Mouse (Mus musculus) limb, embryonic 11.5 days (tissue): Measurements from ENCODE around the gene Lrrc4c. TPM values are rescaled to one million over a fixed set of nuclear protein-coding genes. Genes with fewer than 3 reads are reported as not detected.
A peak's percentile ranks its signal among the peaks of the same experiment; 100 is the strongest.

Experiments
- ATAC-seq: fragments of 200-750 bp; cut with Nextera tagmentation; 2 replicates; pipeline ENCODE4 v1.8.0; 2017; ENCODE audit warnings: low read depth; ENCODE audit not compliant: insufficient number of reproducible peaks, low FRiP score, low TSS enrichment
- DNase-seq: peaks from one replicate; pipeline ENCODE4 v3.0.0-alpha.2; 2015; ENCODE audit warnings: low spot score
- H3K27ac ChIP-seq: fragments of 300-500 bp; sonication (generic); replicated peaks from 2 replicates; pipeline ENCODE4 v1.5.1; 2014; ENCODE audit warnings: low read depth, mild to moderate bottlenecking, low read length
- H3K27me3 ChIP-seq: fragments of 300-500 bp; sonication (generic); 2 replicates; pipeline ENCODE4 v1.6.1; 2014; ENCODE audit warnings: mild to moderate bottlenecking, low read length, mixed read lengths; ENCODE audit not compliant: control insufficient read depth, insufficient read depth
- H3K36me3 ChIP-seq: fragments of 300-500 bp; sonication (generic); 2 replicates; pipeline ENCODE4 v1.6.1; 2014; ENCODE audit warnings: mild to moderate bottlenecking, low read length, moderate library complexity, mixed read lengths; ENCODE audit not compliant: control insufficient read depth, insufficient read depth
- H3K4me1 ChIP-seq: fragments of 300-500 bp; sonication (generic); 2 replicates; pipeline ENCODE4 v1.6.1; 2014; ENCODE audit warnings: low read length, mixed read lengths; ENCODE audit not compliant: control insufficient read depth, insufficient read depth
- H3K4me2 ChIP-seq: fragments of 300-500 bp; sonication (generic); 2 replicates; pipeline ENCODE4 v1.6.1; 2014; ENCODE audit warnings: low read depth, mild to moderate bottlenecking, moderate library complexity; ENCODE audit not compliant: severe bottlenecking
- H3K4me3 ChIP-seq: fragments of 300-500 bp; sonication (generic); 2 replicates; pipeline ENCODE4 v1.5.1; 2014; ENCODE audit warnings: low read depth, low read length
- H3K9ac ChIP-seq: fragments of 300-500 bp; sonication (generic); 2 replicates; pipeline ENCODE4 v1.6.1; 2014; ENCODE audit warnings: mild to moderate bottlenecking, low read length
- H3K9me3 ChIP-seq: fragments of 300-500 bp; sonication (generic); 2 replicates; pipeline ENCODE4 v1.6.1; 2016; ENCODE audit warnings: low read length; ENCODE audit not compliant: control insufficient read depth
- WGBS: fragments of 180-500 bp; shearing (Covaris S2); extraction: QIAGEN DNeasy Blood & Tissue Kit; methylation state at CpG from one replicate; pipeline ENCODE4 v1.1.7; 2014; 5-methylcytosine and 5-hydroxymethylcytosine counted together
- polyA plus RNA-seq: library from polyadenylated mRNA; unstranded; fragments of >200 nt; fragmentation: Nextera tagmentation; extraction: Ambion mirVana; gene quantifications from 2 replicates; pipeline ENCODE4 v1.2.1, GENCODE M21; 2014

Lrrc4c gene
- 0.13 and 0.16 TPM in 2 replicates for polyA plus RNA-seq

DNA sequence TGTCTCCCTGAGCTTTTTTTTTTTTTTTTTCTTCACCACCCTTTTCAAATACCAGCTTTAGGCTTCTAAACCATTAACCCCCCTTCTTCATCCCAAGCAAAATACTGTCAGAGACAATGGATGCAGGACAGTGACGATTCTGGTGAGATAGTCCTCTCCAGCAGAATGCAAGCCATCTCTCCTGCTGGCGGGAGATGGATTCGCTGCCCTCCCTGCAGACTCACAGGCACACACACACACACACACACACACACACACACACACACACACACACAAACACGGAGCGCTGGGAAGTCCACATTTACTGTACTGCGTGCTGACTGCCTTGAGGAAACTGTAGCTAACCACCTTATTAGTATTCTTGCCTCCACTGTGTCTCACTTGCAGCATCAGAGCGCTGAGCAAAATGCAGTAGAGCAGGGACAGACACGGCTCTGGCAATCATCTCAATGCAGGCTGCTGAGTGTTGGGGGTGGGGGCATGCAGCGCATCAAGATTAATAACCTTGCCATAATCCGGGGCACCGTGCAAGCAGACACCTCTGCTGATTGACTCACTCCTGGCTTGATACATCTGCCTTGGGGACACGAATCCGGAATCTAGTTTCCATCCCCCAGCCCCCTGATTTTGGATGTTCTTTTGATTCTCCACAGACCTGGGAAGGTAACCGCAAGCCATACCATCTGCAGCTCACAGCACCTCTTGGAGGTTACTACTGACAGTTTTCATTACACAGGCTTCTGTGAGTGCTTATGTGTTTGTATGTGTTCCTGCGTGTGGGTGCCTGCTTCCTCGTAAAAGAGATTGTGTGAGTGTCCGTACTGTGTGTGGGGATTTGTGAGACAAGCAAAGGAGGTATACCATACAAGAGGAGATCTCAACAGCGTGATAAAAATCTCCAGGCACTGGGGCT, at the start of gene Lrrc4c:
Gene Lrrc4c (plus strand): TSS at position 783 of the 913 bp plus-strand sequence.
- Histone ChIP-seq H3K9me3 (no peaks in the 10 kb centered on the region), H3K36me3 (no peaks in the 10 kb centered on the region), H3K4me2 (peak within 1 kb of the TSS; percentile 42), H3K4me3 (0 out of 2 replicates have a peak within 1 kb of the TSS, but pooled peaks have one; percentile 6), H3K4me1 (no peaks in the 10 kb centered on the region), H3K9ac (no peak within 1 kb of the TSS), H3K27ac (no peak within 1 kb of the TSS), H3K27me3 (no peaks in the 10 kb centered on the region)
- 0 out of 2 replicates have a peak, but pooled peaks have one; percentile 39 for ATAC-seq
- WGBS: 9% methylated on average over 18 of the region's 18 CpGs
- peak; percentile 26 for DNase-seq

DNA sequence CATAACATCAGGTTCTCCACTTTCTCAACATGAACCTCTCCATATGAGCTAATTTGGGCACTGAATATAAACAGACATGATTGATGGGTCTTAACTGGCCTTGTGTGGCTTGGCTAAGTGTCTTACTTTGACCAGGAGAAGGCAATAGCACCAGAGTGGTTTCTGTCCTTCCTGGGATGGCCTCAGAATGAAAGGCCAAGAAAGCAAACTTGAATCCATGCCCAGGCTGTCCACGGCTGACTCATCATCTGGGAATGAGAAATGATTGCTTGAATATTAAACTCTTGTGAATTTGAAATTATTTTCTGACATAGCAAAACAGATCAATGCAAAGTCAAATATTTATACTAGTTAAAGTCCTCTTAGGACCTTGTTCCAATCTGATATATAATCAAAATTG, 42.9 kb upstream of the Lrrc4c start:
- H3K9me3 ChIP-seq: no peaks in the 10 kb centered on the region
- 70% methylated on average over 1 of the region's 1 CpGs for WGBS

GRCm38 (mm10) chr2:96282926-96283325, 35.0 kb upstream of the Lrrc4c start:
- no peak for ATAC-seq

More for the DNA sequence above, 42.9 kb upstream of the Lrrc4c start:
- no peaks in the 10 kb centered on the region for H3K27me3 ChIP-seq
- H3K4me2 ChIP-seq: no peak overlapping the region
- H3K9ac ChIP-seq: no peak overlapping the region
- no peak for ATAC-seq
- no peak for DNase-seq
- no peaks in the 10 kb centered on the region for H3K4me1 ChIP-seq
- H3K27ac ChIP-seq: no peak overlapping the region
- H3K4me3 ChIP-seq: no peak overlapping the region
- H3K36me3 ChIP-seq: no peaks in the 10 kb centered on the region

GRCm38 (mm10) chr2:96287512-96287911, 30.5 kb upstream of the Lrrc4c start:
- Histone ChIP-seq H3K4me2 (no peak overlapping the region), H3K4me3 (no peak overlapping the region), H3K9me3 (no peaks in the 10 kb centered on the region), H3K27ac (no peak overlapping the region), H3K27me3 (no peaks in the 10 kb centered on the region), H3K36me3 (no peaks in the 10 kb centered on the region), H3K9ac (no peak overlapping the region), H3K4me1 (no peaks in the 10 kb centered on the region)
- ATAC-seq: no peak
- 79% methylated on average over 4 of the region's 4 CpGs for WGBS
- no peak for DNase-seq

More at GRCm38 (mm10) chr2:96282926-96283325, 35.0 kb upstream of the Lrrc4c start:
- WGBS: 86% methylated on average over 5 of the region's 5 CpGs
- DNase-seq: no peak
- H3K4me2 ChIP-seq: no peak overlapping the region
- no peaks in the 10 kb centered on the region for H3K27me3 ChIP-seq
- H3K36me3 ChIP-seq: no peaks in the 10 kb centered on the region
- H3K27ac ChIP-seq: no peak overlapping the region
- H3K9ac ChIP-seq: no peak overlapping the region
- no peaks in the 10 kb centered on the region for H3K9me3 ChIP-seq
- H3K4me1 ChIP-seq: no peaks in the 10 kb centered on the region
- no peak overlapping the region for H3K4me3 ChIP-seq

DNA sequence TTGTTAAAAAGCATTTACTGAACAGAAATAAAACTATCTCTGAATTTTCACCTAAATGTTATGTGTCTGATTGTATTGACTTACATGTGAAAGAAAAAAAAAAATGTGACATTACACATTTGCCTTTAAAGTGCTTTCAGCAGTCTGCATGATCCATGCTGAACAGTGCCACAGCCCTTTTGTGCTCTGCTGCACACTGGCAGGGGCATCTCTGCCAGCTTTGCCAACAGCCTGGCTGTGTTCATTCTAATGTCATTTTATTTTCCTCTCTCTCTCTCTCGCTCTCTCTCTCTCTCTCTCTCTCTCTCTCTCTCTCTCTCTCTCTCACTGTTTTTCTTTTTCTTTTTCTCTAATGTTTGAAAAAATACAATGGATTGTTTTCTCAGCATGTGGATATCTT, 27.4 kb upstream of the Lrrc4c start:
- H3K4me2 ChIP-seq: no peak overlapping the region
- H3K36me3 ChIP-seq: no peaks in the 10 kb centered on the region
- H3K4me1 ChIP-seq: no peaks in the 10 kb centered on the region
- H3K9ac ChIP-seq: no peak overlapping the region
- ATAC-seq: no peak
- DNase-seq: no peak
- H3K27me3 ChIP-seq: no peaks in the 10 kb centered on the region
- H3K27ac ChIP-seq: no peak overlapping the region
- H3K4me3 ChIP-seq: no peak overlapping the region
- no peaks in the 10 kb centered on the region for H3K9me3 ChIP-seq
- 88% methylated on average over 1 of the region's 1 CpGs for WGBS

- Histone ChIP-seq H3K9me3 (no peaks in the 10 kb centered on the region), H3K4me3 (no peak overlapping the region), H3K27ac (no peak overlapping the region), H3K27me3 (no peaks in the 10 kb centered on the region), H3K36me3 (no peaks in the 10 kb centered on the region), H3K4me2 (no peak overlapping the region), H3K9ac (no peak overlapping the region), H3K4me1 (no peaks in the 10 kb centered on the region)
- 25% methylated on average over 5 of the region's 5 CpGs for WGBS
- ATAC-seq: no peak
- DNase-seq: no peak
These were observed 2.9 kb upstream of the Lrrc4c start for GRCm38 (mm10) chr2:96315034-96315433.

- no peak for DNase-seq
- H3K9ac ChIP-seq: no peak overlapping the region
- H3K36me3 ChIP-seq: no peaks in the 10 kb centered on the region
- no peaks in the 10 kb centered on the region for H3K4me1 ChIP-seq
- H3K4me3 ChIP-seq: no peak overlapping the region
- H3K9me3 ChIP-seq: no peaks in the 10 kb centered on the region
- H3K27me3 ChIP-seq: no peaks in the 10 kb centered on the region
- no peak overlapping the region for H3K27ac ChIP-seq
- no peak for ATAC-seq
- H3K4me2 ChIP-seq: no peak overlapping the region
- WGBS: 56% methylated on average over 1 of the region's 1 CpGs
These were observed 1.4 kb upstream of the Lrrc4c start for GRCm38 (mm10) chr2:96316531-96316930.

GRCm38 (mm10) chr2:96318556-96318955, 587 bp downstream of the Lrrc4c start:
- whole genome bisulfite sequencing: 19% methylated on average over 7 of the region's 7 CpGs
- H3K27me3 ChIP-seq: no peaks in the 10 kb centered on the region
- no peaks in the 10 kb centered on the region for H3K9me3 ChIP-seq
- no peak overlapping the region for H3K27ac ChIP-seq
- ATAC-seq: no peak
- H3K4me1 ChIP-seq: no peaks in the 10 kb centered on the region
- H3K4me2 ChIP-seq: peak overlapping the region; percentile 42; the same call in 1 of the 2 replicates
- H3K36me3 ChIP-seq: no peaks in the 10 kb centered on the region
- no peak overlapping the region for H3K4me3 ChIP-seq
- DNase-seq: no peak
- H3K9ac ChIP-seq: no peak overlapping the region
